Mouse (Mus musculus): ENCODE results near the gene Tbl3. TPM values are rescaled to one million over a fixed set of nuclear protein-coding genes. Genes with fewer than 3 reads are reported as not detected.
"Not testable (repeated sequence)": the region's sequence is repeated elsewhere in the genome, so short reads cannot be mapped to it uniquely, and the experiment has no call there.

Gene Tbl3
- polyA plus RNA-seq, 1 experiment from 2014 or later = 34.4 TPM

- Histone ChIP-seq H3K4me2 (peak overlapping the region; percentile 74), H3K36me3 (no peaks in the 10 kb centered on the region), H3K27ac (peak overlapping the region; percentile 82), H3K4me1 (replicated peaks) (peaks cover 36% of the 10 kb centered on the region), H3K9ac (peak overlapping the region; percentile 96), H3K27me3 (peaks cover 4% of the 10 kb centered on the region; the same call in 1 of the 2 replicates), H3K4me3 (peak overlapping the region; percentile 79), H3K9me3 (replicated peaks) (no peaks in the 10 kb centered on the region)
- ATAC-seq (replicated peaks; ENCODE audit: insufficient number of reproducible peaks, insufficient read depth, low FRiP score, low read depth) = no peak
- 14% methylated on average over 8 of the region's 8 CpGs for WGBS
Measured at GRCm38 (mm10) chr17:24670246-24670844, 37.1 kb downstream of the Tbl3 start.

GRCm38 (mm10) chr17:24669545-24670245 lies 37.8 kb downstream of the Tbl3 start, which contains the start of gene Zfp598:
Gene Zfp598, plus strand, starts transcription at chr17:24669687.
- under 1% methylated on average over 80 of the region's 80 CpGs for WGBS
- Histone ChIP-seq H3K9me3 (replicated peaks) (no peaks in the 10 kb centered on the region), H3K27ac (peak within 1 kb of the TSS; percentile 82), H3K4me1 (replicated peaks) (peaks cover 36% of the 10 kb centered on the region), H3K4me2 (peak within 1 kb of the TSS; percentile 74), H3K9ac (peak within 1 kb of the TSS; percentile 96), H3K4me3 (peak within 1 kb of the TSS; percentile 79), H3K36me3 (no peaks in the 10 kb centered on the region), H3K27me3 (peaks cover 4% of the 10 kb centered on the region; the same call in 1 of the 2 replicates)
- ATAC-seq (replicated peaks; ENCODE audit: insufficient number of reproducible peaks, insufficient read depth, low FRiP score, low read depth) = peak; percentile 99

- H3K36me3 ChIP-seq; ATAC-seq (replicated peaks; ENCODE audit: insufficient number of reproducible peaks, insufficient read depth, low FRiP score, low read depth); H3K27me3 ChIP-seq; H3K9me3 ChIP-seq (replicated peaks): not testable (repeated sequence)
- Histone ChIP-seq H3K4me1 (replicated peaks) (peaks cover 36% of the 10 kb centered on the region), H3K4me2 (peak overlapping the region; percentile 74), H3K9ac (peak overlapping the region; percentile 96), H3K27ac (peak overlapping the region; percentile 82), H3K4me3 (peak overlapping the region; percentile 79)
- 8% methylated on average over 15 of the region's 15 CpGs for WGBS
Measured at GRCm38 (mm10) chr17:24669214-24669544, 38.3 kb downstream of the Tbl3 start.

- peaks cover 4% of the 10 kb centered on the region; the same call in 1 of the 2 replicates for H3K27me3 ChIP-seq
- no peak for ATAC-seq (replicated peaks; ENCODE audit: insufficient number of reproducible peaks, insufficient read depth, low FRiP score, low read depth)
- H3K27ac ChIP-seq = no peak overlapping the region
- 24% methylated on average over 6 of the region's 6 CpGs for WGBS
- H3K4me3 ChIP-seq = no peak overlapping the region
- H3K4me1 ChIP-seq (replicated peaks) = peaks cover 30% of the 10 kb centered on the region
- no peak overlapping the region for H3K4me2 ChIP-seq
- H3K9me3 ChIP-seq (replicated peaks) = no peaks in the 10 kb centered on the region
- H3K36me3 ChIP-seq = no peaks in the 10 kb centered on the region
- no peak overlapping the region for H3K9ac ChIP-seq
Measured at GRCm38 (mm10) chr17:24667416-24667815, 40.0 kb downstream of the Tbl3 start.

GRCm38 (mm10) chr17:24667011-24667410 lies 40.4 kb downstream of the Tbl3 start:
- WGBS = 53% methylated on average over 7 of the region's 7 CpGs
- H3K27ac ChIP-seq; H3K4me3 ChIP-seq; H3K27me3 ChIP-seq; H3K36me3 ChIP-seq; H3K4me2 ChIP-seq; H3K9me3 ChIP-seq (replicated peaks); H3K9ac ChIP-seq; ATAC-seq (replicated peaks; ENCODE audit: insufficient number of reproducible peaks, insufficient read depth, low FRiP score, low read depth): not testable (repeated sequence)
- H3K4me1 ChIP-seq (replicated peaks) = peaks cover 26% of the 10 kb centered on the region

GRCm38 (mm10) chr17:24658017-24658758 lies 49.3 kb downstream of the Tbl3 start, which contains the start of gene Npw:
Gene Npw, minus strand, starts transcription at chr17:24658457.
- Histone ChIP-seq H3K9ac (peak within 1 kb of the TSS; percentile 41), H3K4me1 (replicated peaks) (peaks cover 16% of the 10 kb centered on the region), H3K27ac (no peak within 1 kb of the TSS), H3K36me3 (no peaks in the 10 kb centered on the region), H3K4me3 (peak within 1 kb of the TSS; percentile 45), H3K4me2 (peak within 1 kb of the TSS; percentile 79), H3K27me3 (peaks cover 47% of the 10 kb centered on the region), H3K9me3 (replicated peaks) (no peaks in the 10 kb centered on the region)
- peak; percentile 34; the same call in 1 of the 2 replicates for ATAC-seq (replicated peaks; ENCODE audit: insufficient number of reproducible peaks, insufficient read depth, low FRiP score, low read depth)
- 2% methylated on average over 47 of the region's 47 CpGs for WGBS

GRCm38 (mm10) chr17:24654969-24655368 lies 52.5 kb downstream of the Tbl3 start:
- ATAC-seq (replicated peaks; ENCODE audit: insufficient number of reproducible peaks, insufficient read depth, low FRiP score, low read depth) = no peak
- 72% methylated on average over 4 of the region's 4 CpGs for WGBS
- H3K27me3 ChIP-seq = peaks cover 42% of the 10 kb centered on the region

GRCm38 (mm10) chr17:24653967-24654710 lies 53.3 kb downstream of the Tbl3 start:
- H3K4me1 ChIP-seq (replicated peaks) = peaks cover 27% of the 10 kb centered on the region
- no peaks in the 10 kb centered on the region for H3K9me3 ChIP-seq (replicated peaks)
- H3K9ac ChIP-seq = peak overlapping the region; percentile 25; the same call in 1 of the 2 replicates
- H3K36me3 ChIP-seq = no peaks in the 10 kb centered on the region
- peak overlapping the region; percentile 61 for H3K4me2 ChIP-seq
- peak overlapping the region; percentile 36 for H3K4me3 ChIP-seq
- no peak overlapping the region; the same call in 1 of the 2 replicates for H3K27ac ChIP-seq
- H3K27me3 ChIP-seq = peaks cover 35% of the 10 kb centered on the region
- 5% methylated on average over 19 of the region's 19 CpGs for WGBS
- no peak for ATAC-seq (replicated peaks; ENCODE audit: insufficient number of reproducible peaks, insufficient read depth, low FRiP score, low read depth)

More at GRCm38 (mm10) chr17:24654969-24655368, 52.5 kb downstream of the Tbl3 start:
- H3K4me2 ChIP-seq = no peak overlapping the region
- H3K4me1 ChIP-seq (replicated peaks) = peaks cover 20% of the 10 kb centered on the region
- no peak overlapping the region for H3K4me3 ChIP-seq
- H3K9me3 ChIP-seq (replicated peaks) = no peaks in the 10 kb centered on the region
- no peaks in the 10 kb centered on the region for H3K36me3 ChIP-seq
- H3K27ac ChIP-seq = no peak overlapping the region
- H3K9ac ChIP-seq = no peak overlapping the region

GRCm38 (mm10) chr17:24651835-24652234 lies 55.6 kb downstream of the Tbl3 start:
- Histone ChIP-seq H3K27me3 (peaks cover 22% of the 10 kb centered on the region), H3K36me3 (no peaks in the 10 kb centered on the region), H3K4me3 (no peak overlapping the region), H3K9me3 (replicated peaks) (no peaks in the 10 kb centered on the region), H3K27ac (no peak overlapping the region), H3K9ac (no peak overlapping the region), H3K4me1 (replicated peaks) (peaks cover 28% of the 10 kb centered on the region), H3K4me2 (no peak overlapping the region)
- ATAC-seq (replicated peaks; ENCODE audit: insufficient number of reproducible peaks, insufficient read depth, low FRiP score, low read depth) = no peak
- WGBS = 48% methylated on average over 3 of the region's 3 CpGs

GRCm38 (mm10) chr17:24650766-24651165 lies 56.7 kb downstream of the Tbl3 start:
- no peak overlapping the region for H3K9ac ChIP-seq
- peaks cover 36% of the 10 kb centered on the region for H3K4me1 ChIP-seq (replicated peaks)
- no peak overlapping the region for H3K27ac ChIP-seq
- no peaks in the 10 kb centered on the region for H3K9me3 ChIP-seq (replicated peaks)
- ATAC-seq (replicated peaks; ENCODE audit: insufficient number of reproducible peaks, insufficient read depth, low FRiP score, low read depth) = no peak
- 82% methylated on average over 4 of the region's 4 CpGs for WGBS
- H3K36me3 ChIP-seq = no peaks in the 10 kb centered on the region
- no peak overlapping the region for H3K4me3 ChIP-seq
- peaks cover 13% of the 10 kb centered on the region; the same call in 1 of the 2 replicates for H3K27me3 ChIP-seq
- H3K4me2 ChIP-seq = peak overlapping the region; percentile 96; the same call in 1 of the 2 replicates

Measured in heart, embryonic 15.5 days (tissue).